Mouse (Mus musculus) v-Abl transformed pro-B cells (cell line): ENCODE data around the gene Trim7.

Experiments used
- in situ Hi-C, 2 experiments: fragments of 400-800 bp; cut with MboI; formaldehyde crosslinking; loops; one replicate each; pipeline ENCODE4 v1.15.1; 2025; ENCODE audit not compliant: unreplicated experiment in 2 of 2

Trim7 gene

GRCm38 (mm10) chr11:48799921-48800701 lies 25.8 kb upstream of the Trim7 start, which contains the start of gene Rack1:
TSS of gene Rack1 (plus strand) at chr11:48800332.
- in situ Hi-C loops: loop anchor here in 1 of 2 experiments (5.0 to 25.0 kb wide), 2 partner anchors 402 to 912 kb away; partner anchors contain the start of genes Cnot6 and Zfp62

DNA sequence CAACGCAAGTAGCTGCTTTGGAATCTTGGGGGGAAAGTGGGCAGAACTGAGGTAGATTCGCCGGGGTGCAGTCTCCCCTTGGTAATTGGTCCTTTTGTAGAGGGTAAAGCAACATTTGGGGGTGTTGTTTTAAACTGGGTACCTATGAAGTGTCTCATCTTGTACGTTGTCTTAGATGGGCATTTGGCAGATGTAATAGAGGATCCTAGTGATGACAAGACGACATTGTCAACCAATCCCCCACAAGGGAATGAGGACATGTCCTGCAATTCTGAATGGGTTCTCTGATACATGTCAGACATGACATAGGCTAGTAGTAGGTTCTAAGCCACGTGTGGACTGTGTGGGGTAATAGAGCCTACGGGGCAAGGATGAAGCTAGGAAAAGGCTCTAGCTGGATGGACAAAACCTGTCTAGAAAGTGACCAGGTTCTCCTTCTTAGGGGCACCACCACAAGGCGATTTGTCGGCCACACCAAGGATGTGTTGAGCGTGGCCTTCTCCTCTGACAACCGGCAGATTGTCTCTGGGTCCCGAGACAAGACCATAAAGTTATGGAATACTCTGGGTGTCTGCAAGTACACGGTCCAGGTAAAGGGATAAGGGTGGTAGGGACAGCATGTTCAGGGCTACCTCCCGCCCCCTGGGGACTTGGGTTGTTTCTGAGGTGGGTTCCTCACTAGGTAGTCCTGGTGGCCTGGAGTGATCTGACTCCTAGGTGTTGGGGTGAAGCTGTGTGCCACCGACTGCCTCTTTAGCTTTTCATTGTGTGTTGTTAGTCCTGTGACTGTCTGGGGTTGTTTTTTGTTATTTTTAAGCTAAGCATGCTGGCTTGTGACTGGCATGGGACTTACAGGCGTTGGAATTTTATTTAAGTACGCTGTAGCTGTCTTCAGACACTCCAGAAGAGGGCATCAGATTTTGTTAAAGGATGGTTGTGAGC lies 23.8 kb upstream of the Trim7 start:
- in situ Hi-C loops: loop anchor here in 1 of 2 experiments (5.0 kb wide), 1 partner anchor 400 kb away; the partner anchor contains the start of gene Zfp62

- in situ Hi-C loops: loop anchor here in 1 of 2 experiments (5.0 kb wide), 1 partner anchor 398 kb away; the partner anchor contains the start of gene Zfp62
These were observed 22.0 kb upstream of the Trim7 start for GRCm38 (mm10) chr11:48803988-48804387.

DNA sequence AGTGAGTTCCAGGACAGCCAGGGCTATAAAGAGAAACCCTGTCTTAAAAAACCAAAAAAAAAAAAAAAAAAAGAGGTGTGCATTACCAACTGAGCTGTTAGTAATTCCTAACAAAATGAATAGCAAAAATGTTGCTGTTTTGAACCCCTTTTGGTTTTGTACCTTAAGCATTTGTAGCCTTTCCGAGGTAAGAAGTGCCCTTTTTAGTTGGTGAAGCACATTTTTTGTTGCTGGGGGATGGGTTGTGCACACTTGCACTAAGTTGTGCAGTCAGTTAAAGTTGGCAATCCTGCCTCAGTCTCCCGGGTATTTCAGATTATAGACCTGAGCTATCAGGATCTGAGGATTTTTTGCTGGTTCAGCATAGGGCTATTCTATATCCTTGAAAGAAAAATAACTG lies 21.0 kb upstream of the Trim7 start:
- in situ Hi-C loops: loop anchor here in 1 of 2 experiments (5.0 kb wide), 1 partner anchor 397 kb away; the partner anchor contains the start of gene Zfp62

DNA sequence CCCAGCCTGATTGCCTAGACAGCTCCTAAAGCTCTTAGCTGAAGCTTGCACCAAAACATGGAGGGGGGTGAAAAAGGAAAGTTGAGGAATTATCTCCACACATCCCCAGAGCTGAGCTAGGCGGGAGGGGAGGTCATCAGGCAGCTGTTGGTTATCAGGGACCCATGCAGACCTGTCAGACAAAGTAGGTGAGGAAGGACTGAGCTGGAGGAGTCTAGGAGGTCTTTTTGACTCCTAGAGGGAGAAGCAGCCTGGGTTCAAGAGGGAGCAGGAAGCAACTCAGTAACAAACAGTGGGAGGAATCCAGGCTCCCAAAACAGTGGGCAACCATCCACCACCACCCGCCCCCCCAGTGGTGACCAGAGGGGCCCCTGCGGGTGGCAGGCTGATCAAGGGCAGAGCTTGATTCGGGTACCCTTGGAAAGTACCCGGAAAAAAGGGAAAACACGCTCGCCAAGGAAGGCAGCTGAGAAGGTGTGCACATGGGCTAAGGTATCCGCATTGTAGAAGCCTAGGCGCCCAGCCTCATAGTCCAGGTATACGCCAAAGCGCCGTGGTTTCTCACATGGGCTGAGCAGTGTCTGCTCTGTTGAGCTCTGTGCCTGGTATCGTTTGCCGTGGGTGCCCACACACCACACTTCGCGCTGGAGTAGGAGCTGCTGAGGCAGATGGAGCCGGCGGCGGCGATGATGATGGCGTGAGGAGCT lies 18.9 kb upstream of the Trim7 start:
- in situ Hi-C loops: no loop called here

DNA sequence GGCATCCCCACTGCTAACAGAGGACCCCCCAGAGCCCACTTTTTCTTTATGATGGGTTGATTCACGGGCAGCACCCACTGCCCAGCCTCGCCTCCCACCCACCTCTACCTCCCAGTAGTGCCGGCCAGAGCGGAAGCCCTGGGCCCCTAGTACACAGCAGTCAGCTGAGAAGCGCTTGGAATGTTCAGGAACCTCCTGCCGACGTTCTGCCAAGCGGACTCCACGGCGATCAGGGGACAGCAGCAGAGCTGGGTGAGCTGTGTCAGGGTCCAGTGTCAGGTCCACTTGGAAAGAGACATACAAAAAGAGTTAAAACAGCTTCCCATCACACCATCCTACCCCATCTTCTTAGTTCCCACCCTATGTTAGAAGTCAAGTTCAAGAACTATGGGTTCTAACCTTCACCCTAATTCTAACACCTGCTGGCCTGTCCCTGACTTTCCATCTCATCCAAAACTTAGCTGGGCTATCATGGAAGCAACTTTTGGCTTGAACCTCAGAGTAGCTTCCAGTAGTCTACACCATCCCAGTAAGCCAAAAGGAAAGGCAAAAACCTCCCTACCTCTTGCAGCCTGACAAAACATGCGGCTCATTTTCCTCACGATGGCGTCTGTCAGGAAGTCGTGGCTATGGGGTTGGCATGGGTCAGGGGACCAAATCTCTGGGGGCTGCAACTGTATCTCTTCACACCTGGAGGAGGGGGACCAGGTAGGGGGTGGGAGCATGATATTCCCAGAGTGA lies 18.2 kb upstream of the Trim7 start:
- in situ Hi-C loops: no loop called here

DNA sequence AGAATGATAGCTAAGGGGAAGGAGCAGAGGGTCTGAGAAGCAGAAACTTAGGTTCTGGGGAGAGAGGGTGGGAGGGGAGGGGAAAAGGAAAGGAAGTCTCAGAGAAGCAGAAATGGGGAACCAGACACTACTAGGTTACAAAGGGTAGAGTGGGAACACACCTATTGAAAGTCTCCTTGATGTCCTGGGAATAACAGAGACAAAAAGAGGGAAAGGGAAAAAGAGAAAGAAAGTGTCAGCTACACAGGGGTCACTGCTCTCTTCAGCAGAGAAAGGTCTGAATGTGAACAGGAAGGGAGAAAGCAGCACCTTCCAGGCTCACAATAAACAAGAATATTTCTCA lies 17.7 kb upstream of the Trim7 start:
- in situ Hi-C loops: no loop called here

DNA sequence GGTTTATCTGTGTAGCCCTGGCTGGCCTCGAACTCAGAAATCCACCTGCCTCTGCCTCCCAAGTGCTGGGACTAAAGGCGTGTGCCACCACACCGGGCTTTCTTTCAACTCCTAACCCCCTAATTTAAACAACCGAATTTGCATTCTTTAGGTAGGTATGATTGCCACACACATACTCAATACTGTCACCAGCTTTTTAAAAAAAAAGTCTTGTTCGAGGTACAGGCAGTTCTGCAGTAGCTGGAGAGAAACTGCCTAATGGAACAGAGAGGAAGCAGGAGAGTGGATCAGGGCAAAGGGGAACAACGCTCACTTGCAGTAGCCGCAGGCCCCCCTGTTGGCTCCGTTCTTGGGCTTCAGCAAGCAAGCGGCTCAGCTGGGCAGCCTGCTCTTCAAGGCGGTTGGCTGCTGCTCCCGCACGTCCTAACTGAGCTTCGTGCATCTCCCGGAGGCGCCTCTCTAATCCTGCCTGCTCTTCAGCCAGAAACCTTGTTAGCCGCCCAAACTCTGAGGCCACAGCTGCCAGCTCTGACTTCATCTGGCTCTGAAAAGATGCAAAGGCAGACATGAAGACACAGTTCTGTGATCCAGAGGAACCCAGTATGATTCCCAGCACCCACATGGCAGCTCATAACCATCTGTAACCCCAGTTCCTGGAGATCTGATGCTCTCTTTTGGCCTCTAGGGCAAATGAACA lies 17.1 kb upstream of the Trim7 start:
- in situ Hi-C loops: no loop called here

GRCm38 (mm10) chr11:48809434-48809830 lies 16.5 kb upstream of the Trim7 start:
- in situ Hi-C loops: no loop called here

GRCm38 (mm10) chr11:48810142-48810541 lies 15.8 kb upstream of the Trim7 start:
- in situ Hi-C loops: no loop called here

DNA sequence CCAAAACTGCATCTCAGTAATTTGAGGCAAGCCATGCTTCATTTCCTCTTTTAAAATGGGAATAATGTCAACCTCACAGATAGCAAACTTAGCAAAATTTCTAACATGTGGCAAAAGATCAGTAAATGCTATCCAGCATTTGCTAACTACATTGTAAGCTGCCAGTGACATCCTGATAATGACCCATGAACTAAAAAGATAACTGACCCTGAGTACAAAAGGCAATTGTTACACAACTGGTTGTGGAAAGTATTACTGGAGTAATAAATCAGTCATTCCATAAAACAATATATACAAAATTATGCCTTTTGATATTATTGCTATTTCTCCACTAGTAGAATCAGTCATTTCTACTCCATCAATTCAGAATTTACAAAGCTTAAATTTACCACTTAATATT lies 12.2 kb upstream of the Trim7 start:
- in situ Hi-C loops: no loop called here

GRCm38 (mm10) chr11:48815851-48816250 lies 10.1 kb upstream of the Trim7 start:
- in situ Hi-C loops: loop anchor here in 1 of 2 experiments (5.0 kb wide), 1 partner anchor 431 kb away; no protein-coding TSS in a partner anchor

- in situ Hi-C loops: loop anchor here in 1 of 2 experiments (5.0 kb wide), 1 partner anchor 431 kb away; no protein-coding TSS in a partner anchor
These were observed 9.6 kb upstream of the Trim7 start for GRCm38 (mm10) chr11:48816281-48816781.

DNA sequence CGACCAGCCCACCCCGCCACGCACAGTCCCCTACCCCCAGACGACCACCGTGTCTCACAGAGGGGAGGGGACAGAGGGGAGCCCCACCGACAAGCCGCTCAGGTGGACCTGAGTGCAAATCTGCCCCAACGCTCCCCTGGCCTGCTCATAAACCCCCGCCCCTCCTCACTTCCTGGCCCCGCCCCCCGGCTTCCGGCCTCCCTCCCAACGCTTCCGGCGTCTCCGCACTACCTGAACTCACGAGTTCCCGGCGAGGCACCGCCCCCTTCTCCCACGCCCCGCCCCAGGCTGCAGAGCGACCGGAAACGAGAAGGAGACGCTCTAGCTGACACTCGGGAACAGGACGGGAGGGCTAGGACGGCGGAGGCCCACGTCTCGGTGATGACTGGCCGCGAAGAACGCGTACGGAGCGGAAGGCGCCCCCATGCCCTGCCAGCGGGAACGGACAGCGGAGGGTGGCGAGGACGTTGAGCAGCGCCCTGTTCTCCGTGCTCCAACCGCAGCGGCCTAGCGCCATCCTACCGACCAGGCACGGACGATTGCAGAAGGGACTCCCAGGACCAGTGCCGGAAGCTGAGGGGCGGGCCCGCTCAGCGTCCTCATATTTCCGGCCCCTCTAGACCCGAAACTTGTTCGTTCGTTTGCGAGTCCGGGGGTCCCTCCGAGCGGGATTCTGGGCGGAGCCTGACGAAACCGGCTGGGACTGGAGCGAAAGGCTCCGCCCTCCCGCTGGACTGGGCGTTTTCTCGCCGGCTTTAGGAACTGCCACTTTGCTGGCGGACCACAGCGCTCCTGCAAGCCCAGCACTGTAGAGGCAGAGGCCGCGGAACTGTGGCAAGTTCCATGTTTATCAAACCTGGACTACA lies 8.9 kb upstream of the Trim7 start, which contains the start of gene Trim41:
Gene Trim41 (minus strand): TSS at position 554 of the 866 bp plus-strand sequence.
- in situ Hi-C loops: loop anchor here in 1 of 2 experiments (5.0 kb wide), 1 partner anchor 430 kb away; no protein-coding TSS in a partner anchor

DNA sequence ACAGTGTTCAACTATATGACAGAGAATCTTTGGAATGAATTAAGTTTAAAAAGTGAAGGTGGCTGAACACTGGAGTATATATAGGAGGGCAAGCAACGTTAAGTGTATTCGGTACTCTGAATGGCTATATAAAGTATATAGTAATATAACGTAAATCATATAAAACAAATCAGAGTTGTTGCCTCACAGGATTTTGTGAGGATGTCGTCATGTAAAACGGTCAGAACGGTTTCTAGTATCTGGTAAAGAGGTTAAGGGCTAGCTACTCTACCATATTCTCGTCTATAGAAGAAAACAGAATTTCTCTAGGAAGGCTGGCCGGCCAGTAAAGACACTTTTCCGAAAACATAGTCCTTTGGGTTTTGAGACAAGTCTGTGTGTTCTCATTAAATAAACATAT lies 8.1 kb upstream of the Trim7 start:
- in situ Hi-C loops: loop anchor here in 1 of 2 experiments (5.0 kb wide), 1 partner anchor 430 kb away; no protein-coding TSS in a partner anchor

- in situ Hi-C loops: loop anchor here in 1 of 2 experiments (5.0 kb wide), 1 partner anchor 429 kb away; no protein-coding TSS in a partner anchor
These were observed 7.6 kb upstream of the Trim7 start for GRCm38 (mm10) chr11:48818346-48818745.

GRCm38 (mm10) chr11:48819614-48820307 lies 6.2 kb upstream of the Trim7 start:
- in situ Hi-C loops: loop anchor here (5.0 kb wide), 2 partner anchors 38 to 428 kb away; no protein-coding TSS in a partner anchor
